Mouse (Mus musculus) v-Abl transformed pro-B cells (cell line): ENCODE data around the gene Spsb1.

Experiments used
- in situ Hi-C, 2 experiments: fragments of 400-800 bp; cut with MboI; formaldehyde crosslinking; loops; one replicate each; pipeline ENCODE4 v1.15.1; 2025; ENCODE audit not compliant: unreplicated experiment in 2 of 2

Gene Spsb1

DNA sequence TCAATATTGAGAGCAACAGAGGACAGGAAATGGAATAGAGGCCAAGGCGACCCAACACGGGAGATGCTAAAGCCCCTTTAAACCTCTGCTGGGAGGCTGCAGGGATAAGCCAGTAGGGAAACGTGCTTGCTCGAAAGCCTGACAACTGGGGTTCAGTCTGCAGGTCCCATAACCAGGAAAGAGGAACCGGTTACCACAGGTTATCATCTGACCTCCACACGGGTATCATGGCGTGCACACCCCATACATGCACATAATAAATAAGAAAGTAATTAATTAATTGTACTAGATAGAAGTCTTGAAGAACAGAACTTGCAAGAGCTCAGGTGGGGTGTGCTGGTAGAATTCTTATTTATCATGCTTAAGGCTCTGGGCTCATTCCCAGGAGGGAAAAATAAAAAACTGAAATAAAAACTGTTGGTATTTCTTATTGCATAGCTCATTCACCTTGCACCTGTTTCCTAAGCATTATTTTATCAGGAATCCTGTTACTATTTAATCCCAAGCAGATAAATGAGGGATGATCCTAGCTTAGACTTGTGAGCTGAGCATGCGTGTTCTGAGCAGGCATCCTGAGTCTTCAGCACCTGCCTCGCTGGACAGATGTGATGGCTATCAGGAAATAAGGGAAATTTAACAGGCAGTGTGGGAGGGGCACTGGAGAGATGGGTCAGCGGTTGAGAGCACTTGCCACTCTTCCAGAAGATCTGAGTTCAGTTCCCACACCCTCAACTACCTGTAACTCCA, 32.0 kb upstream of the Spsb1 start:
- in situ Hi-C loops = loop anchor here in 1 of 2 experiments (10.0 kb wide), 1 partner anchor 342 kb away; no protein-coding TSS in a partner anchor

DNA sequence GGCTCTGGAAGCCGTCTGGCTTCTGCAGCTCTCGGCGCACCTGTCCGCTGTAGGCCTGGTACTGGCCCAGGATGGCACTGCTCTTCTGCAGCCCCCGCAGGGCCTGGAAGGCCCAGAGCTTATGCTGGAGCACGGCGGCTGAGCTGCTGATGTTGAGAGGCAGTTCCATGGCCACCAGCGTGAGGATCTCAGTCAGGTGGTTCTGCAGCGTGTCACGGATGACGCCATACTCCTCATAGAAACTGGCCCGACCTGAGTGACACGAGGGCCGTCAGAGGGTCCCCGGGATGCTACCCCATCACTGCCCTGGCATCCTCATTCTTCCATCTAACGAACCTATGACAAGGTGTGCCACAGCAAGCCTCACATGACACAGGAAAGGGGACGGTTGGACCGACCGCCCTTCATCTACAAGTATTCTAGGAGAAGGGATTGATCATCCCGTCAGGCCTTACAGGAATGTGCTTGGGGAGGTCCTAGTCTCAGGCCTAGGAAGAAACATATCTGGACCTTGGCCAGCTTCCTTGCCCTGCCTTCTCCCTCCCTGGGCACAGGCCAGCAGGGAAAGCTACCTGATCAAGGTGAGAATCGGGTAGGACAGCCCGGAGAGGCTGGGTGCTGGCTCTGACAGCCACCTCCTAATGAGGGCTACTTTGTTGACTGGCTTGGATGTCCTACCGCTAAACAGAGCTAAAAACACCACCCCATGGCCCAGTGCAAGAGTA, 29.2 kb upstream of the Spsb1 start:
- in situ Hi-C loops = loop anchor here (5.0 to 10.0 kb wide), 2 partner anchors 262 to 339 kb away; no protein-coding TSS in a partner anchor

DNA sequence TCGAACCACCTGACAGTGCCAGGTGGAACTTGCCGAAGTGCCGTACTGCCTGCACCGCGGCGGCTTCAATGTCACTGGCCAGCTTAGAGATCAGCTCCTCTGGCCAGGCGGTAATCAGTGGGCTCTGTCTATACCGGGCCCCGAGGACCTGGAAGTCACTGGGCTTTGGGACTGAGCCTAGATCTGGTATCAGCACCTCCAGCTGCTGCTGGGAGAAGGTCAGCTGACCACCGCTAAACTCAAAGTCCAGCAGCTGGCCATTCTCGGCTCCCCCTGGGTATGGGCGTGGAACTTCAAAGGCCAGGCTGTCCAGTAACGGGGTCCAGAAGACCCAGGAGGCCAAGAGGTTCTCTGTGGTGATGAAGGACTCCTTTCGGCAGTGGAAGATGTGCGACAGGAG, 27.3 kb upstream of the Spsb1 start:
- in situ Hi-C loops = loop anchor here (5.0 to 10.0 kb wide), 2 partner anchors 260 to 337 kb away; no protein-coding TSS in a partner anchor

DNA sequence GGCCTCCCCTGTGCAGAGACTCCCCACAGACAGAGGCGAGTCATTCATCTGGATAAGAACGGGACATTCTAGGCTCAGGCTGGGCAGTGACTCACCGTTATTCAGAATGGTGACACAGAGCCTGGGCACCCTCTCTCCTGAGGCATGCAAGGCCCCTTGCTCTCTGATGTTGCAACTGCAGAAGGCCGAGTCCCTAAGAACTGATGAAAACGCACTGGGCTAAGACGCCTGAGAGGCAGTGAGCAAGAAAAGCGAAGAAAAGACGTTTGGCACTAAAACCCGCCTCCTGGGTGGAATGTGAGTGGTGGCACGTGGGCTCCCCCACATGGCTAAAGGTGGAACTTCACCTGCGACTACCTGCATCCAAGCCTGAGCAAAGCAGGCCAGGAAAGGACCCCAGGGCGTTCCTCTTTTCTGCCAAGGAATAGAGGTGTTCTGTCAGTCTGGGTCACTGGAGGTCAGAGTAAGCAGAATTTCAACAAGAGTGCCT, 25.0 kb upstream of the Spsb1 start:
- in situ Hi-C loops = loop anchor here (5.0 to 10.0 kb wide), 3 partner anchors 115 to 335 kb away; no protein-coding TSS in a partner anchor

DNA sequence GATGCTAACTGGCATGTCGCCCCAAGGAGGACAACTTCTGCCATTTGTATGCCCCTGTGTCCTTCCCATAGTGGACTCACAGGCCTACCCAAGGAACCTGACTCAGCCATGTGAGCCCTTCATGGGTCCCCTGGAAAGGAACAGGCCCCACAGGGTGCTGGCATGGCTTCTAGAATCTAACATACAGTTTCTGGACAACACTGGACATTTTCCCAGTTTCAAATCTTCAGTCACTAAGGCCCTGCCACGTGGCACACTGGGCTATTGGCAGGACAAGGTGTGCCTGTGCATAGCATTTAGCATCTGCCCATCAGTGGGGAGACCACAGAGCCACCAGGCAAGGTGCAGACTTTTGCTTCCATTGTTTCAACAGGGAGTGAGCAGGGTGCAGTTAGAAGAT, 24.0 kb upstream of the Spsb1 start:
- in situ Hi-C loops = loop anchor here in 1 of 2 experiments (10.0 kb wide), 1 partner anchor 116 kb away; no protein-coding TSS in a partner anchor

DNA sequence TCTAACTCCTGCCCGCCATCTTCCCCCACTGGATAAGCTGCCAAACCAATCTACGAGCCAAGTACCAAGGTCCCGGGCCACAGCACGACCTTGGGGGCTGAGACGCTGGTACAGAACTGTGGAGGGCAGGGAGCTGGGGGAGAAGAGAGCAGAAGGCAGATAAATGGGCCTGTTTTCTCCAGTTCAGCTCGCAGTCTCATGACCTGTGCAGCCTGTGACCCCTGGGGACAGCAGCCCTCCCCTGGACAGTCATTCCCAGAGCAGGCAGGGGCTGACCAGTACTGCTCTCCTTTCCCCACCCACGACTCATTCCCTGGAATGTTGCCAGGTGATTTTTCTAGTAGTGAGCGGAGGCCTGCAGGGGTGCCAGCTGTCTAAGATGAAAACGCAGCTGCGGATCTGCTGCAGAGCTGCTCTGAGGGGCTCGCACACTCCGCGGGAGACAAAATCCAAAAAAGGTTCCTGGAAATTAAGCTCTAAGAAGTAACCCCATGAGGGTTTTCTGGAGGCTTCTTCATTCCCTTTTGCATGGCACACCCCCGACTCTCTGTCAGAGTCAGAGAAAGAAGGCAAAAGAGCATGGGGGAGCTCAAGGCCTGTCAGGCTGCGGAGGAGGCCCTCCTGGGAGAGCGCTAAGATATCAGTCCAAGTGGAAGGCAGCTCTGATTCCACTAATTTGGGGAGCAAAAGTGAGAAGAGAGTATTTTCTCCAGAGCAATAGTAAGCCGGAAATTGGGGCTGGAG, 23.1 kb upstream of the Spsb1 start:
- in situ Hi-C loops = loop anchor here in 1 of 2 experiments (10.0 kb wide), 1 partner anchor 117 kb away; no protein-coding TSS in a partner anchor

DNA sequence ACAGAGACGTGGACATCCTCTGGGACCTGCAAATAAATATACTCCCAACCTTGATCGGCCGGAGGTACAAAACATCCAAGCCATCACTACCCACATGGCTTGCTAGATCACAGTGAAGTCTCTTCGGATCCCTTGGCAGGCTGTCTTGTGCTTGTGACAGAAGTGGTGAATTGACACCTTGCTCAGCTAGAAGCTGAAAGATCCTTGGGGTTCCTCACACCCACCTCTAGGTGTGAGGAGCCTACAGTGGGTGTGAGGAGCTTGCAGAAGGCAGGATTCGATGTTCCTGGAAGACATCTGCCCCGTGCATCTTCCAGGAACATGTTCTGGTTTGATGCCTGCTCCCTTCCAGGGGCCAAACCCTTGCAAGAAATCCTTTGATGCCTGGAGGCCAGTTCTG, 22.3 kb upstream of the Spsb1 start:
- in situ Hi-C loops = loop anchor here in 1 of 2 experiments (10.0 kb wide), 1 partner anchor 118 kb away; no protein-coding TSS in a partner anchor

DNA sequence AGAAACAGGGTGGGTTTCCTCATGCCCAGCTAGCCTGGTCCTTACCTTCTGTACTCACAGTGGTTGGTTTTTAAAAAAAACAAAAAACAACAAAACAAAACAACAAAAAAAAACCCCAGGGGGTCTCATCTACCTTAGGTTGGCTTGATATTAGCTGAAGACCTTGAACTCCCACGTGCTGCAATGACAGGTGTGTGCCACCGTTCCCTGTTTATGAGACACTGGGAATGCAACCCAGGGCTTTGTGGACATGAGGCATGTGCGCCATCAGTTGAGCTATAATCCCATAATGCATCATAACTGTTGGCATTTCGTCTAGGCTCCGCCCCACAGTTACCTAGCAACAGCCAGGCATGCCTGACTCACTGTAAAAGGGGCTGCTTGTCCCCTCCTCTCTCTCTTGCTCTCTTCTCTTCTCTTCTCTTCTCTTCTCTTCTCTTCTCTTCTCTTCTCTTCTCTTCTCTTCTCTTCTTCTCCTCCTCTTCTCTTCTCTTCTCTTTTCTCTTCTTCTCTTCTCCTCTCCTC, 20.9 kb upstream of the Spsb1 start:
- in situ Hi-C loops = loop anchor here in 1 of 2 experiments (10.0 kb wide), 1 partner anchor 119 kb away; no protein-coding TSS in a partner anchor

DNA sequence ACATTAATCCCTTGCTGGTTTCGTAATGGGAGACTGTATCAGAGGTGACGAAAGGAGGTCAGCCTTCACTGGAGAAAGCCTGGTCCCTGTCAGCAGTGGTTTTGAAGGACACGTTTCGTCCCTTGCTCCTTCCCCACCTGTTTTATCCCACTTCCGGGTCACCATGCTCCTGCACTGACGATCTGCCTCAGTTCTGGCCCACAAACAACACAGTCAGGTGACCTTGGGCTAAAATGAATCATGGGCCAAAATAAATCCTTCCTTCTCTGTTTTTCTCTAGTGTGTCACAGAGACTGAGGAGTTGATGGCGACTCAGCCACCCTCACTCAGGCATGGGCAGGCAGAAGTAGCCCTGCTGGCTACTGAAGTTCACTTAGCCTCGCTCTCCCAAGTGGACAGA, 20.4 kb upstream of the Spsb1 start:
- in situ Hi-C loops = loop anchor here in 1 of 2 experiments (10.0 kb wide), 1 partner anchor 120 kb away; no protein-coding TSS in a partner anchor

DNA sequence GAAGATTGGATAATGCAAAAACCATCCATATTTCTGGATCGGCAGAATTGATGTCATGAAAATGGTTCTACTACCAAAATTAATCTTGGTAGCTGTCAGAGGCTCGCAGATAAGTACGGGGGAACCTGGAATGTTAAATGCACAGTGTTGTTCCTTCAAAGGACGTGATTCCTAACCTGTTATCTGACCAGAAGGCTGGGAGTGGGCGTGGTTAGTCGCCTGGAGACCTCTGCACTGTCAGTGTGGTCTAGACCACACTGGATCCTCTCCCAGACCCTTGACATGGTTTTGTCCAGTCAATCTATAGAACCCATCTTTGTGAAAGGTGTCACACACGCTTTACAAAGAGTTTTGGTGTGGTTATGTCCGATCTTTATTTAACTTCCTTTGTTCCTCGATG, 16.6 kb upstream of the Spsb1 start:
- in situ Hi-C loops = loop anchor here in 1 of 2 experiments (10.0 kb wide), 1 partner anchor 123 kb away; no protein-coding TSS in a partner anchor

DNA sequence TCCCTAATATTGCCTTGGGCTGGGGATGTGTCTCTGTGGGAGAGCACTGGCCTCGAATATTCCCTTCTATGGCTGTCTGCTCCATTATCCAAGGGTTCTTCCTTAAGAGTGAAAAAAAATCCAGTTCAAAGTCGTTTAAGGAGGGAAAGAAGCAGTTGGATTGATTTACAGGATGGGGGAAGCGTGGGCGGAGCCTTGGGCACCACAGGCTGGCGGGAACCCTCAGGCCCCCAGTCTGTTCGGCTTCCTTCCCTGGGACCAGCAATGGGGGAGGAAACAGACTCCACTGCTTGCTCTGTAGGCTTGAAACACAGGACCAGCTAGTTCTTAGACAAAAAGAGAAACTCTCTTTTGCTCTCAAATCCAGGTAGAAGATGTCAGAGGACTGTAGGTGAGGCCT, 13.7 kb upstream of the Spsb1 start:
- in situ Hi-C loops = loop anchor here in 1 of 2 experiments (10.0 kb wide), 1 partner anchor 424 kb away; no protein-coding TSS in a partner anchor

DNA sequence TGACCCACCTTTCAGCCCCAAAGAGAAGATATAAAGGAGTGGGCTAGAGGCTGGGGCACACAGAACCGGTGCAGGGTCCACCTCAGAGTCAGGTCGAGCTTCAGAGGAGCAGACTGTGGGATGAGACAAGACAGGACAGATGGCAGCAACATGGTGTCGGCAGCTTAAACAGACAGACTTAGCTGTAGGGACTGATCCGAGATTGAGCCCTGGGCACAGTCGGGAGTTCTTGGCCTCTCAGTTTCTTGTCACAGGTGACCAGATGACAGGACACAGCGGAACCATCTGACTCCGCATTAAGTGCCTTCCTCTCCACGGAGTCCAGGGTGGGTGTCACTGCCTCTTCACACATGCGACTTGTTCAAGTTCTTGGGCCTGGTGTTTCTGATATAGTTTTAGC, 12.1 kb upstream of the Spsb1 start:
- in situ Hi-C loops = loop anchor here in 1 of 2 experiments (10.0 kb wide), 1 partner anchor 422 kb away; no protein-coding TSS in a partner anchor

DNA sequence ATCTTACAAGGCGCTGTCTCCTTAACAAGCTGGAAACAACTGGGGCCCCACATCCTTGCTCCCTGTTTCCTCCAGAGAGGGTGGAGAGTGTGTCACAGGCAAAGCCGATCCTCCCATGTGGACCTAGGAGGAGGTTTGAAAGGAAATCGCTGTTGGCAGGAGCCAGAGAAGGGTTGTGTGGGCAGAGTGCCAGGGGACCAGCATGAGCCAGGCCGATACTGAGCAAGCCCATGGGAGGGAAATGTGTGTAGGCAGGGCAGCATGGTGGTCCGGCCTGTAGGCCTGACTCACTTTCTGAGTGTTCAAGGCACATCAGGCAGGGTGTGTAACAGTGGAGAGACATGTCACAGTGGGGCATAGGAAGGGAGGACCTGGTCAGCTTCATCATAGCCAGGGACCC, 11.4 kb upstream of the Spsb1 start:
- in situ Hi-C loops = loop anchor here in 1 of 2 experiments (10.0 kb wide), 1 partner anchor 421 kb away; no protein-coding TSS in a partner anchor

DNA sequence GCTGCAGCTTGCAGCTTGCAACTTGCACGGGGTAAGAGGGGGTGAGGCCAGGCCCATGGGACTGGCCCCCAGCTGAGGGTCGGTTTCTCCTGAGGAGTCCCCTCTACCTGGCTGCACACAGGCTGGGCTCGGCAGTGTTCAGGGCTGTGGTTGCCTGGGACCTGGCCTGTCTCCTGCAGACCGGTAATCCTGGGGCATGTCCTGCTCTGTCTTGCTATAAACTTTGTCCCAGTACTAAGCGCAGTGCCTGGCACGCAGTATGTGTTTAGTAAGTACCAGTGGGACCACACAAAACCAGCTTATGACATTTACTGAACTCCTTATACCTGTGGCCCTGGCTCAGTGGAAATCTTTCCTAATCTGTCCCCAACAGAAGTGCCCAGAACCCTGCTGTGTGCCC, 10.8 kb upstream of the Spsb1 start:
- in situ Hi-C loops = loop anchor here in 1 of 2 experiments (10.0 kb wide), 1 partner anchor 421 kb away; no protein-coding TSS in a partner anchor

DNA sequence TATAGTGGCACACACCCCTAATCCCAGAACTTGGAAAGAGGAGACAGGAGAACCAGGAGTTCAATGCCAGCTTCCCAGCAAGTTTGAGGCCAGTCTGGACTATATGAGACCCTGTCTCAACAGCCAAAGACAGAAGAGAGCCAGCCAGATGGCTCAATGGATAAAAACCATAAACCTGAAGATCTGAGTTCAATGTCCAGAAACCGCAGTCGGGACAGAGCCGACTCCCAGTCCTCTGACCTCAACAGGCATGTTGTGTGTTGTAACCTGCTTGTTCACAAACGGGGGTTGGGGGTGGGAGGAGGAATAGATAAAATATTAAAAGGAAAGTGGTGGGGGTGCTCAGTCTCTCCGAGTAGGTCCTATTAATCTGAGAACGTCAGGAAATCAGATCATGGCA, 10.4 kb upstream of the Spsb1 start:
- in situ Hi-C loops = loop anchor here in 1 of 2 experiments (10.0 kb wide), 1 partner anchor 420 kb away; no protein-coding TSS in a partner anchor

DNA sequence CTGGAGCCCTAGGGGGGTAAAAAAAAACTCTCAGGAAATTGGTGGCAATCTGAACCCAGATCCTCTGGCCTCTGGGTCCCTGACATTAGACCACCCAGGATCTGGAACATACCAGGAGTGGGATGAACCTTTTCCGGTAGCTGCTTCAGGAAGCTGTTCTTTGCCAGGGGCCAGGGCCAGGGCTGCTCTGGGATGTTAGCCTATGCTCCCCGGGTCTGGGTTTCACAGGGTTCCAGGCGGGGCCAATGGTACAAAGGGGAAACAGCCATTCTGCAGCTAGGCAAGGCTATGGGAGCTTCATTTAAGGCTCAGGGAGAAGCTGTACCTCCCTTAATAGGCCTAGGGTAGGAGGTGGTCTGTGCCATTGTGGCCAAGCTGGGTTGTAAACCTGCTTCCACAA, 9.9 kb upstream of the Spsb1 start:
- in situ Hi-C loops = loop anchor here in 1 of 2 experiments (5.0 to 10.0 kb wide), 2 partner anchors 342 to 420 kb away; no protein-coding TSS in a partner anchor

DNA sequence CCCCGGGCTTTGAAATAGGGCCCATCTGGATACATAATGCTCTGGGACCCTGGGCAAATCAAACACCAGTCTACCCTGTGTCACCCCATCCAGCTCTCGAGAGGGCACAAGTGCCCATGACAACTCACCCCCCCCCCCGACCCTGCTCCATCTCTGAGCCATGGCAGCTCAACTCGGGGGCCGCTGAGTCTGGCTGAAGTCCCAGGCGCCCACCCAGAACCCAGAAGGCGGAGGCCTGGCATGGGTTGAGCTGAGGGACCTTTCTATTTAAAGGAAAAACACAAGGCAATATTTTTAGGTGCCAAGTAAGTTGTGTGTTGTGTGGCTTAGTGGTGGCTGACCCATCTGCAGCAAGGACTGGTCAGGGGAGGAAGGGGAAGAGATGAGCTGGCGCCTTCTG, 9.4 kb upstream of the Spsb1 start:
- in situ Hi-C loops = loop anchor here in 1 of 2 experiments (5.0 to 10.0 kb wide), 2 partner anchors 342 to 419 kb away; no protein-coding TSS in a partner anchor

DNA sequence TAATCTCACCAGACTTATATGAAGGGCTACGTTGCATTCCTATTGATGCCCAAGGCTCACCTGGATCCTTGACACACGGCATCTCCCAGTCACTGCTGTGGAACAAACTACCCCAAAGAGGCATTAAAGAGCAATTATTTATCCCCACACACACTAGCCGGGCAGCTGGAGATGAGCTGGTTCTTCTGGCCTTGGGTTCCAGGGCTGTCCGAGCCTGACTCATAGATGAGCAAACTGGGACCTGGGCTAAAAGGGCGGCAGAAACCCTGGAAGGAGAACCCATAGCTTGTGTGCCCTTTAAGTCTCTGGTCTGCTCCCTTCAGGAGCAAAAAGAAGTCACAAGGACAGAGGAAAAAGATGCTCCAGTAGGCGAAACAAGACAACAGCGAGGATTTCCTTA, 5.5 kb upstream of the Spsb1 start:
- in situ Hi-C loops = loop anchor here in 1 of 2 experiments (5.0 to 10.0 kb wide), 2 partner anchors 338 to 416 kb away; no protein-coding TSS in a partner anchor

DNA sequence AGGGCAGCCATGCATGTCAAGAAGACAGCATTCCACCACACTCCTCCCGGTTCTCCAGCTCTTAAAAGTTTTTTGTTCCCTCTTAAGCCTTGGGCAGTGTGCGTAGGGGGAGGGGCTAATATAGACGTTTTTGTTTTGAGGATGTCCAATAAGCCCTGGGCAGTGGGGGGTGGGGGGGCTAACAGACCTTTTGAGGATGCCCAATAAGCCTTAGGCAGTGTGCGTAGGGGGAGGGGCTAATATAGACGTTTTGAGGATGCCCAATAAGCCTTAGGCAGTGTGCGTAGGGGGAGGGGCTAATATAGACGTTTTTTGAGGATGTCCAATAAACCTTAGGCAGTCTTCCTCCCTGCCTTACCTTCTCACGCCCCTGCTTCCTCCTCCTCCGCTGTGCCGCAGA, 5.0 kb upstream of the Spsb1 start:
- in situ Hi-C loops = loop anchor here (5.0 to 10.0 kb wide), 6 partner anchors 105 to 415 kb away; no protein-coding TSS in a partner anchor
